9 mouse cellular contexts compared by ENCODE assay signal in the genomic region with DNA sequence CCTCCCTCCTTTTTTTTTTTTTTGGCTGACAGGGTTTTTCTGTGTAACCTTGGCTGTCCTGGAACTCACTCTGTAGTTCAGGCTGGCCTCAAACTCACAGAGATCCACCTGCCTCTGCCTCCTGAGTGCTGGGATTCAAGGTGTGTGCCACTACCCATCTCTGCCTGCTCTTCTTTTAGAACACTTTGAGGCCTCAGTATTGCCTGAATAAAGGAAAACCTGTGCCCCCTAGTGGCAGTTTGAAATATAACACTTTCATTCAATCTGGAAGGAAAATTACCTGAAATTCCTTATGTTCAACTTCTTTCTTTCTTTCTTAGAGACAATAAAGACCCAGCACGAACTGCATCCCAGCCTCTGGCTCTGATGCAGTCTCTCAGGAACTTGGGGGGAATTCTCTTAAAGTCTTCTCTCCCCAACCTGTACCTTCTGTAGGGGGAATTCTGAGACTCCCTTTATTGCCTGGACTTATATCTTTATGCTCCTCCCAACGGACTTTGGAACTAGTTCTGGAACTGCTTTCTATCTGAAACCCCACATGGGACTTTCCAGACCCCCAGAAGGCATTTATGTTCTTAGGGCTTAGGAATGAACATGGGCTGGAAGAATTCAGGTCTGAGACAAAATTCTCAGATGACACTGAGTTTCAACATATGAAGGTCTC. TPM values are rescaled to one million over a fixed set of nuclear protein-coding genes. Genes with fewer than 3 reads are reported as not detected.
A peak's percentile ranks its signal among the peaks of the same experiment; 100 is the strongest.
DNase-seq lines count a peak whose midpoint lies in the region; ATAC-seq and TF ChIP-seq lines count a peak whose summit lies in the region.
"Had no signal": no experiment of that assay in that cellular context is flagged by ENCODE, and none has a peak within 500 bp of the region (broad histone marks: within the 10 kb centered on the region; RNA-seq: fewer than 3 reads in every experiment).

No protein-coding gene starts in this region.

- no peak overlapping the region for H3K4me3 ChIP-seq in liver, adult 2 months (ENCODE audit: insufficient read depth, low read depth, low read length)
- no peak overlapping the region for H3K4me3 ChIP-seq in intestine, embryonic 15.5 days (replicated peaks)
- H3K4me3 ChIP-seq: liver, embryonic 13.5 days had no signal

- TF ChIP-seq POLR2A in liver, adult 2 months (IDR thresholded peaks at IDR 0.05; ENCODE audit: extremely low read depth, insufficient read depth, low read length) = no peak

- H3K27ac ChIP-seq in liver, adult 2 months (replicated peaks; ENCODE audit: insufficient read depth, low read depth, low read length) = no peak overlapping the region
- no peak overlapping the region for H3K27ac ChIP-seq in intestine, embryonic 15.5 days
- H3K27ac ChIP-seq: liver, embryonic 13.5 days had no signal

- H3K27me3 ChIP-seq in liver, adult 2 months (ENCODE audit: control insufficient read depth, insufficient read depth, low read length) = no peaks in the 10 kb centered on the region
- no peaks in the 10 kb centered on the region for H3K27me3 ChIP-seq in intestine, embryonic 15.5 days (replicated peaks)
- H3K27me3 ChIP-seq: liver, embryonic 13.5 days had no signal

- no peak overlapping the region for H3K4me2 ChIP-seq in intestine, embryonic 15.5 days (replicated peaks)
- H3K4me2 ChIP-seq: liver, embryonic 13.5 days had no signal

- ATAC-seq in intestine, embryonic 15.5 days = peak; percentile 53; the same call in 1 of the 2 replicates

- TF ChIP-seq CTCF in liver, adult 2 months (IDR thresholded peaks at IDR 0.05; ENCODE audit: low read depth, low read length) = 0 out of 2 replicates have a peak, but pooled peaks have one; percentile 11

- DNase-seq in cerebellum, adult 8-10 months = peak; percentile 32
- no peak for DNase-seq in cerebellum, postnatal 4 days (ENCODE audit: low spot score in 2 of 2)
- peak; percentile 25 for DNase-seq in liver, adult 2 months (ENCODE audit: extremely low read depth, low read depth, low spot score)
- DNase-seq in liver (no peak), R1 (ENCODE audit: low read depth, low spot score) (peak; percentile 68)
- DNase-seq in gastrocnemius, postnatal 14 days = no peak
- no peak for DNase-seq in spleen, adult 12 weeks (ENCODE audit: low spot score)
- DNase-seq: liver, embryonic 13.5 days had no signal

- no peak overlapping the region for H3K9ac ChIP-seq in liver, adult 2 months (ENCODE audit: low read depth, low read length)
- no peak overlapping the region for H3K9ac ChIP-seq in intestine, embryonic 15.5 days
- H3K9ac ChIP-seq: liver, embryonic 13.5 days had no signal

- no peaks in the 10 kb centered on the region for H3K4me1 ChIP-seq in liver, adult 2 months (ENCODE audit: control insufficient read depth, insufficient read depth, low read length)
- no peaks in the 10 kb centered on the region for H3K4me1 ChIP-seq in intestine, embryonic 15.5 days (replicated peaks)
- H3K4me1 ChIP-seq: liver, embryonic 13.5 days had no signal

- intact Hi-C loops in gastrocnemius, postnatal 14 days (cut with DNase I; ENCODE audit: low total_unique reads) = loop anchor here (5.0 kb wide), 1 partner anchor 61 kb away; no protein-coding TSS in a partner anchor

- no peaks in the 10 kb centered on the region for H3K79me2 ChIP-seq in liver, adult 2 months (ENCODE audit: control insufficient read depth, insufficient read depth, low read length)

- no peaks in the 10 kb centered on the region for H3K36me3 ChIP-seq in liver, adult 2 months (ENCODE audit: control insufficient read depth, insufficient read depth, low read length)
- H3K36me3 ChIP-seq in intestine, embryonic 15.5 days = no peaks in the 10 kb centered on the region
- H3K36me3 ChIP-seq: liver, embryonic 13.5 days had no signal

- WGBS in liver, adult 2 months = 6% methylated on average over 2 of the region's 2 CpGs
- WGBS in intestine, embryonic 15.5 days = 20% methylated on average over 2 of the region's 2 CpGs

- H3K9me3 ChIP-seq in intestine, embryonic 15.5 days = no peaks in the 10 kb centered on the region
- H3K9me3 ChIP-seq: liver, embryonic 13.5 days had no signal

RNA-seq across cellular contexts. Expression of a gene that starts 11.5 kb away (rescaled TPM):
- total RNA-seq in liver, adult 2 months (2014; rRNA removed) = 0.34 and 0.65 TPM in 2 replicates
- polyA plus RNA-seq in liver, adult 2 months (2012; rRNA removed) = 0.05 and 0.15 TPM in 2 replicates
- 0.93 and 1.5 TPM in 2 replicates for polyA plus RNA-seq in intestine, embryonic 15.5 days (2015; fragmentation: Nextera tagmentation; extraction: Ambion mirVana)
- total RNA-seq in gastrocnemius, postnatal 14 days (2021) = 10 to 100 TPM in 1 of 2 experiments, 1 to 10 TPM in 1; 4.1 to 25.9 TPM

Comparison
In these comparisons a context has a peak if more than half of its experiments do, and no peak if none do; other contexts are left out.
1. DNase-seq: peak in cerebellum, adult 8-10 months (single experiment), liver, adult 2 months (single experiment) and R1 (single experiment); none in cerebellum, postnatal 4 days (0 of 2), liver (single experiment), gastrocnemius, postnatal 14 days (single experiment) and spleen, adult 12 weeks (single experiment).